Mouse (Mus musculus): ENCODE data around the gene Schip1.
A peak's percentile ranks its signal among the peaks of the same experiment; 100 is the strongest.

Schip1 gene

DNA sequence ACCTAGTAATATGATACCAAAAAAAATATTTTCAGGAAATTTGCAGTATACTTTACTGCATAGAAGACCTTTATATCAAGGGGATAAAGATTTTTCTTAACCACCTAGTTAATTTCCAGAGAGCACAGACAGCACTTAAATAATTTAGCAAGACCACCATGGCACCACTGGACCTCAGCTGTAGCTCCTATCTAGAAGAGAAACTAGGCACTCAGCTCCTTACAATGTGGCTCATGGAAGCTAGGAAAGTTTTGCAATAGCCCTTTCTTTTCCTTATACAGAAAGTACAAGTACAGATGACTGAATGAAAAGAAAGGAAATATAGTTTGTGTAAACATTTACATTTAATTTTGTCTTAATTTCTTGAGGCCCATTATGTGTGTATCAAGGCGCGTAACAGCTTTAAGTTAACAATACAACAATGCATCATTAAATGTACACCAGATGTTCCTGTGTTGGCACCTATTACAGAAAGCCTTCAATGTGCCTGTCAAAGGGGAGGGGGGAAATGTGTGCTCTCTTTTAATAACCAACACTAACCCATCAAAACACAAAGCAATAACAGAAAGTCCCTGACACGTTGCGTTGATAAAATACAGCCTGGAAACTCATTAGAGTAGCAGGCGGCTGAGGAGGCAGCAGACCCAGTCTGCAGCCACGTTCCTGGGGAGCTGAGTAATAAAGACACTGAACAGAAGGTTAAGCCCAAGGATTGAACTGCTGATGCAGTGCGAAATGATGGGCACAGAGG lies 218.4 kb downstream of the Schip1 start:
- no peak for DNase-seq

DNA sequence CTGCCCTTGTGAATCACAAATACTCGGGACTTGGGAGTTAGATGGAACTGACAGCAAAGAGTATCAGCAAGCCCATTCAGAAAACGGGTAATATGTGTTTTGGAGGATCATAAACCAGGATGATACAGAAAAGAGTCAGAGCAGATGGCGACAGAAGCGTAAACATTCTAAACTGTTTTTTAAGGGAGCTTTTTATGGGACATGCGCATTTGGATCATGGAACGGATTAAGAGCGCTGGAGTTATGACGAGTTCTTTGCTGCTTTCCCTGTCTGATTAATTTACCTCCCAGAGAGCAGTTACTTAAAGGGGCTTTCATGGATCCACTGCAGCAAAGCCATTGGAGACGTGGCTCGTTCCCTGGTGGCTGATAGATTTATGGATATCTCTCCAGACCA lies 219.0 kb downstream of the Schip1 start:
- DNase-seq: no peak

DNA sequence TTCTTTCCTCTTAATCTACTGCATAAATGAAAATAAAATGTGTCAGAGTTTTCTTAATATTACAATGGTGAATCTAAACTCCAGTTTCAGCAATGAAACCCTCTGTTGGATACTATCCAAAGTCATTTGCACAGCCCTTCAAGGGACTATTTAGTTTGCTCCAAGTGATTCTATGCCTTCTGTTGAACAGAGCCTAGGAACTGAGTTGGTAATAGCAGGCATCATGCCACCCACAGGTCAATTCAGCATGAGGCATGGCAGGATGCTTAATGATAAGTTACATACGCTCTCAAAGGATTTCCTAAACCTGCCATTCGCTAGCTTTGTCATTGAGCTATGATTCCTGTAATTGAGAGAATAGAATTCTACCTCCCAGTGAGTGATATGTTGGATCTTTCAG lies 219.9 kb downstream of the Schip1 start:
- DNase-seq: no peak

DNA sequence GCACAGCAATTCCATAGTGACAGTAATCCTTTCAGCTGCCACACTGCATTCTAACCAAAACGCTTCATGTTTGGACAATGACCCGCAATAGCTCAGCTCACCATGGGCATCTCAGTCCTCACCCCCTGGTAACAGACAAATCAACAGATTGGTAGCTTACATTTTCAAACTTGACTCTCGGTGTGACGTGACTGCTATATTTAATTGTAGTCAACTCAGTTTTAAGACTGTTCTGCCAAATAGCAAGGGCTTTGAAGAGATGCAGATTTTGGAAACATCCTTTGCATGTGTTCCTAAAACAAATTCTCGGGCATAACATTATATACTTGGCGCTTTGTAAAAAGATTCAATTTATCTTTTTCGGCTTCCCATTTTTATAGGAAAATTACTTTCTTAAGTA lies 232.2 kb downstream of the Schip1 start:
- no peak for DNase-seq

DNA sequence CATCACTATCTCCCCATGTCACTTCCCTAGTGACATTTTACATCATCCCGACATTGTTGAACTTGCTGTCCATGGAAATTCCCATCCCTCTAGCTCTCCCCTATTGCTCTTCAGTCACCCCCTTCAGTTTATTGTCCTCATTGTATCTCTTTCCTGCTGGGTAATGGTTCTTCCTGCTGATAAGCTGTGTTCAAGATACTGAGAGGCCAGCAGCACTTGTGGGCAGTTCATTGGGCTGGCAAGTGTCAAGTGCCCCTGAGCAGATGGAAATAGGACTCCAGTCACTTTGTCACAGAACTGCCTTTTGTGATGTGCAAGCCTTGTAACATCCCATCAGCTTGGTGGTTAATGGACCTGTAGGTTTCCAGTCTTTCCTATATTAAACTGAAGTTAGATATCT lies 241.0 kb downstream of the Schip1 start:
- no peak for DNase-seq

DNA sequence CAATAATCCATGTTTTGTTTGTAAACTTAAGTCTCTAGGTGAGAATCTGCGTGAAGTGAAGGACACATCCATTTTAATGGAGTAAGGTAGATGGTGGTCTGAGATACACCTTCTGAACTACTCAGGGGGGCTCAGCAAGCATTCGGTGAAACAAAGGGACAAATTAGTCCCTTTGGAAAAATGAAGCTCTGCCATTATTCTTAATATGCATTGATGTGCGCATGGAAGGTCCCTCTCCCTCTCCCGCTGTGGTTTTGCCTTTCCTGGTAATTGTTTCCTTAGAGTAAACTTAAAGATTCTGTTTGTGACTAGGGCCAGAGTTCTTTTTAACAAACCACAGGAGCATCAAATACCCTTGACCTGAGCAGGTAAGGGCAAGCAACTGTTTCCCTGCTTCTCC lies 242.1 kb downstream of the Schip1 start:
- DNase-seq: no peak

DNA sequence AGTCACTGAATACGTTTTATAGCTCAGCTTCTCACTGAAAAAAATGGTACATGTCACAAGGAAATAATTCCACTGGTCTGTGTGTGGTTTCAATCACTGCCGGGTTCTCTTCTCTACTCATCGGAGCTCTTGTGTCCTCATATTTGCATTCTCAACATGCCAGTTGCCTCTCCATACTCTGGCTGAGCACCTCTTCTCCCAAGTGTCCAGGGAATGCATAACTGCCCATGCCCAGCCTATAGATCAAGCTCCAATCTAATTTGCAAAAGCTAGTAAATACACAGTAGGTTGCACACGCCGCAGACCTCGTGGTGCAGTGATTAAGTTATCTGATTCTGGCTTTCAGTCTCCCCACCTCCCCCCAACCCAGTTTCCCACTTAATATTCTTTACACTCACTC lies 261.0 kb downstream of the Schip1 start:
- no peak for DNase-seq

DNA sequence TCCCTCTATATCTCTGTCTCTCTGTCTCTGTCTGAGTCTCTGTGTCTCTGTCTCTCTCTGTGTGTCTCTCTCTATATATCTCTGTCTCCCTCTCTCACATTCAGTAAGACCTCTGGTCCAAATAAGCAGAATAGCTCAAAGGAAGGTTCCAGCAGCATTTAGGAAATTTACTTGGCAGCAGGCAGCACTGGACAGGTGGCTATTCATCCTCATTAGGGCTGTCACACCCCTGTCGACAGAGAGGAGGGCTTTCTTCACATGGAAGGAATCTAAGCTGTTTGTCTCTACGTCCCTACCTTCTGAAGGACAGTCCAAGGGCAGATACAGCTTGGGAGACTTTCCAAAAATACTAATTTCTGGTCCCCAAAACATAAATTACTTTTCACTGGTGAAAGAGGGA lies 267.9 kb downstream of the Schip1 start:
- DNase-seq: no peak

DNA sequence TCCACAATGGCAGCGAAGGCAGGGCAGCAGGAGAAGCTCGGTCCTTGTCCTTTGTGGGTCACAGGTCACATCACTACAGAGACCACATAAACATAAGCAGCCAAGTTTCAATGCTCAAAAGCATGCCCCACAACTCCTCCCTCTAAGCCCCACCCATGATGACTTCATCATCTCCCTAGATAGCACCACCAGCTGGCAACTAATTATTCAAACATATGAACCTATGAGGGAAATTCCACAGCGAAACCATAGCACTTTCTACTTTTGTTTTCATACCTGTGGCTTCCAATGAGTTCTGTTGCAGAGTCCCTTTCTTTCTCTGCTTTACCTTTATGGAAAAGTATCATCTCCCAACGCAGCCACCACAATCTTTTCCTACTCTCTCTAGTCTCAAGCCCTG lies 270.9 kb downstream of the Schip1 start:
- DNase-seq: no peak

DNA sequence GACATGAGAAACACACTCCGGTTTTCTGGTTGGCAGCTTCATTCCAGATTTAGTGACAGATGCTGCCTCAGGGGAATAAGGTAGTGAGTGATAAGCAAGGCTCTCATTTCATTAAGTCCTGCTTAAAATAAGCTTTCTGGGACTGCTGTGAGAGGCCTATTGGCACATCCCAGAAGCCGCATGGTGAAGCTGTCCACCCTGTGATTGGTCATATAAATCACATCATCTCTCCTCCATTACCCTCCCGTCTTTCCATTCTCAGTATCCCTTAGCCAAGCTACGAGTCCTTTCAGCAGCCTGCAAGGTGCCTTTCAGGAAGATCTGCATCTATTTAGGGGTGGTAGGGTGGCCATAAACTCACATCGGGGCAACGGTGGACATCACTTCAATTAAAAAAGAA lies 286.0 kb downstream of the Schip1 start:
- no peak for DNase-seq

DNA sequence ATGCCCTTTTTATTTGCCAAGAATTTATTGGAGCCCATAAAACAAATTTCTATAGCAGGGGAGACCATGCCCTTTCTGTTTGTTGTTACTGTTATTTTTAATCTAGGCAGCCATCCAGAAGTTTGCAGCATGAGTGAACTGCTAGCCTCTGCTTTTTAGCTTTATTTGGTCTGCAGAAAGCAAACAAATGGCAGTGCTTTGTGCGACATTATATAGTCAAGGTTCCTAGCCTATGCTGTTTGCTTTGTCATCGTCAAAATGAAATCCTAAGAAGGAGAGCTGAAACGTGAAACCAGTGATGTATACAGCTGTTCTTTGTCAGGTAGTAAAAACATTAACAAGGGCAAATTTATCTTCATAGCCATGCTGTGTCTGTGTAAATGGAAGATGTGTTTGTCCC lies 286.9 kb downstream of the Schip1 start:
- DNase-seq: no peak

DNA sequence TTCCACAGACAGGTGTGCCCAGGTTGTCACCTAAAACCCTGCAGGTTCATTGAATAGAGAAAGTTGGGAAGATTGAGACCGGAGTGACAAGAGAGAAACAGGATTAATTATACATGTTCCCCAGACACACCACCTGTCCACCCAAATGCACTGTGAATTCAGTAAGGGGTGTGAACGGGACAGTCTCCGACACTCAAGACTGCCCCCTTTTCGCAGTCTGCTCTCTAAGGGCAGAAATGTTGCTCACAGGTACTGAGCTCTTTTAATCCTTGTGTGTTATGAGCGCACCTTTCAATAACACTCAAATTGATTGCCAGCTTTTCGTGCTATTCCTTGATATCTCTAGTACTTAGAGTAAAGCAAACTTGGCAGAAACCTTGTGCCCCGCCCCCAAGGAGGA lies 288.4 kb downstream of the Schip1 start:
- no peak for DNase-seq

DNA sequence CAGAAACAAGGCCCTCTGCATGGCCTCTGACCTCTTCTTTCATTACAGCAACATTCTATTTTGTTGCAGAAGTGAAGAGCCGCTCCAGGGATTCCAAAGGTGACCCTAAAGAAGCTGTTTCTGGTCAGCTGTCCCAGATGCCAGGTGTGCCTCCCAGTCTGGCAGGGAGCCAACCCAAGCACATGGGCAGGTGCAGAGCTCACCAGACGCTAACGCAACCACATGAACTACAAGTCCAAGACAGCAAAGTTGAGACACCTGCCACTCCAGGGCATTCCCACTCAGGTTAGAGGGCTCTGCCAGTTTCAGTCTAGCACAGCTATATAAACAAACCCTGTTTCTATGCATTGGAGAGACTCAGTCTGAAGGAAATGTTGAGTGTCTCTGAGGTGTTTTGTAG lies 288.9 kb downstream of the Schip1 start:
- DNase-seq: peak; percentile 32

DNA sequence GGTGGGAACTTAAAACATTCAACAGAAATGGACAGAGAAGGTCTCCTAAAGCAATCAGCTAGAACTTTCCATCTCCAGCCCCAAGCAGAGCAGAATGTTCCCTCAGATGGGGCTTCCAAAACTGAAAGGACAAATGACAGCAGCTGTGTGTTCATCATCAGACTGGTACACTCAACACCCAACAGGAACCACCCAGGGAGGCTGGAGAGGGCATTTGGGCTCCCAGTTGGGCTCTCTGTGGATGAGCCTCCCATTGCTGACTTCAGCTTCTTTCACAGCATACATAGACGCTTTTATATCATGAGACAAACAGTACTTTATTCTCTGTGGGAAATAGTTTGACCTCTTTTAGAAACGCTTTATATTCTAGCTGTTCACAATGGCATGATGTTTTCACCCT lies 291.9 kb downstream of the Schip1 start:
- DNase-seq: no peak

DNA sequence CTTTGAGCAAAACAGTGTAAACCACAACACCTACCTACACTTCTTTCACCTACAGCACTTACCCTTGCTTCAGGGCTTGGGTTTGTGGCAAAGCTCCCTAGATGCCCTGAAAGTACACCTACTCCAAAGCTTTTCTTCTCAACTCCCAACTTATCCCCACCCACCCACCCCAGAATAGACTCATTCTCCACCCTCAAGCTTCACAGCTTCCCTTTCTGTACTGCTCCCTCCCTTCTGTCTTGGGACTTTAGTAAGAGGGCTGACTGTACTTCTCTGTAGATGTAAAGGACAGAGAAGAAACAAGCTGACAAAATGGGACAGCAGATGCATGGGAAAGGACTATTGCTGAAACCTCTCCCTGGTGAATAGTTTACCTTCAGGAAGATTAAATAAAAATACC lies 303.4 kb downstream of the Schip1 start:
- no peak for DNase-seq

DNA sequence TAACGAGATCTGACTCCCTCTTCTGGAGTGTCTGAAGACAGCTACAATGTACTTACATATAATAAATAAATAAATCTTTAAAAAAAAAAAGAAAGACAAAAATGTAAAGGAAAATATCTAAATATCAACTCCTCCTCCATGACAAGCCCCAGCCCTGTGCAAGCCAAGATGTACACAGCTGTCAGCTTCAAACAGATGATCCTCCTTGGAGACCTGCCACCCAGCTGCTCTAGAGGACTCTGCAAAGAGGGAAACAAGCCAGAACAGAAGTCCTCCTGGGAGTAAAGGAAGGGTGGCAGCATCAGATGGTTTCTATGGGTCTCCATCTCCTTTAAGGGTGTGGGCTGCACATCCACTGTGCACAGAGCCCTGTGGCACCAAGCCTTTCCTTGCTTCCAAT lies 308.3 kb downstream of the Schip1 start:
- DNase-seq: no peak

DNA sequence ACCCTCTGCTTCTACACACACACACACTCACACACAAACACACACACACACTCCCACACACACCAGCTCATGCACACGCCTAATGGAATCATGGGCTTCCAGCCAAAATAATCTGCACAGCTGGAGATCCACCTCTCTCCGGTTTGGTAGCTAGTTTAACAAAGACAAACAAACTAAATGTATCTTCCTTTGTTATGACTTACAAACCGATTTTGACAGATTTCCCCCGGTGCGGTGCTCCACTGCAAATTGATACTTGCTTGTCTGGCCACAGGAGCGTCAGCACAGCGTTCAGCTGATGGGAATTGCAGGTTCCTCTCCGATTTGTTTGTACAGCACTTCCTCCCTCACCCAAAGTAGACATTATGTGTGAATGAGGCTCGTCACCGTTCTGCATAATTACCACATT lies 310.5 kb downstream of the Schip1 start:
- DNase-seq: no peak

DNA sequence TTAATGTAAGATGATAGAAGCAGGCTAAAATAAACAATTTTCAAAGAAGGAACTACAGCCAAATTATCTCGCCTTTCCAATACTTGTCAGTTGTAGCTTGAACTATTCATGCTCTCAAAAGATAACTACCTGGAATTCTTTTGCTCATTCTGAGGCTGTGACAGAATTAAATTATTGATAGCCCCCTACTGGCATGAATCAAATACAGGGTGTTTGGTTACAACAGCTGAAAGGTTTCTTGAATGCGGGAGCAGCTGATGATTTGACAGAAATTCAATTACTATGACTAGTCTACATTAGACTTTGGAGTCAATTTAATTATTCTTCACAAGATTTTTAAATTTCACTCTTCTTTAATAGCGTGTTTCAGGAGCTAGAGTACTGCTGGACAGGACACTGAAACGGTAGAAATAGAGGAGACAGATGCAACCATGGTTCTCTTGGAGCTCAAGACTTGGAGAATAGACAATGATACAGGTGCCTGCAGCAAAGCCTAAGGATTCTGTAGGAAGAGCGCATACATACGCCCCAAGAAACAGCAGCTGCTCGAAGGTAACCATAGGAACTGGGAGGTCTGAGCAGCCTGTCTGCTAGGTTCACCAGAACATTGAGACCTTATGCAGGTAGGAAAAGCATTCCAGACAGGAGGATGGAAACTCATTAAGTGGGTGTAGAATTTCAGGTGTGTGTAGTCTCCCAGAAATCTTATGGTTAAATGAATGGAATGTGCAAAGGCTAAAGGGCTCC lies 313.0 kb downstream of the Schip1 start:
- no peak for DNase-seq

DNA sequence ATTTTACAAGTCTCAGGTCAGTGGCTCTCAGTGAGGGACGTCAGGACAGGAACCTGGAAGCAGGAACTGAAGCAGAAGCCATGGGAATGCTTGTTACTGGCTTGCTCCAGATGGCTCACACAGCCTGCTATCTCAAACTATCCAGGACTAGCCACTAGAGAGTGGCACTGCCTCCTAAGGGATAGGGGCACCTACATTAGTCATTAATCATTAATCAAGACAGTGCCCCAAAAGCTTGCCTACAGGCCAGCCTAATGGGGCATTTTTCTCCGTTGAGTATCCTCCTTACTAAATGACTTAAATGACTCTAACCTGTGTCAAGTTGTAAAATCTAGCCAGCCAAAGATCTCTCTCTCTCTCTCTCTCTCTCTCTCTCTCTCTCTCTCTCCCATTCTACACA lies 314.2 kb downstream of the Schip1 start:
- peak; percentile 11 for DNase-seq

DNA sequence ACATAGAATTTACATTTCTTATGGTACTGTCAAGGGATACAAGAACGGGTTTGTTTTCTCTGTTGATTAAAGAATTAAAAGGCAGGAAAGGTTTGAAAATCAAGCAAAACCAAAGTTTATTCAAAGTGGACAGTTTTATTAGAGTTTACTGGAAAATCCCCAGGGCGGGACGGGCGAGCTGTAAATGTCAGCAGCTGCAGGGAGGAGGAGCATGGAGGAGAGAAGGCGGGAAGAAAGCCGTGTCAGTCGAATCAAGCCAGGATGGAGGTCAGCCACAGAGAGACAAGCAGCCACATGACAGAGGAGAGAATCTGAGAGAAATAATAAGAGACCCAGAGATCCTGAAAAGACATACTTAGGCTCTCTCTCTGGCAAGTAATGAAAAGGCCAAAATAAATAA lies 314.6 kb downstream of the Schip1 start:
- peak; percentile 21 for DNase-seq

DNA sequence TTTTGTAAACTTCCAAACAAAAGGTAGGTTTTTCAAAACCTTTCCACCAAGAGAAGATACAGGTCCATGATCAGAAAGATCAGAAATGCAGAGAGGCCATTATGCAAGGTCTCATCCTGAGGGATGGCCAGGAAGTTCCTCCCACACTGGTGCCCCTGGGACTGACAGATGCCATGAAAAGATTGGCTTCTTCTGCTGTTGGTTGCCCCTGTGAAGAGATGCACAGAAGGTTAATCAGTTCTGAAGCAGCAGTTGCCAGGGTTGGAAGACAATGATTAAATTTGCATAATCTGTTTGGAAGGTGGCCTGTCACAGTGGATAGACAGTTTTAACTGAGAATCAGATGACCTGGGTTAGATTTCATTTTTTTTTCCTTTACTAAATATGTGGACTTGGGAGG lies 319.1 kb downstream of the Schip1 start:
- peak; percentile 28 for DNase-seq

DNA sequence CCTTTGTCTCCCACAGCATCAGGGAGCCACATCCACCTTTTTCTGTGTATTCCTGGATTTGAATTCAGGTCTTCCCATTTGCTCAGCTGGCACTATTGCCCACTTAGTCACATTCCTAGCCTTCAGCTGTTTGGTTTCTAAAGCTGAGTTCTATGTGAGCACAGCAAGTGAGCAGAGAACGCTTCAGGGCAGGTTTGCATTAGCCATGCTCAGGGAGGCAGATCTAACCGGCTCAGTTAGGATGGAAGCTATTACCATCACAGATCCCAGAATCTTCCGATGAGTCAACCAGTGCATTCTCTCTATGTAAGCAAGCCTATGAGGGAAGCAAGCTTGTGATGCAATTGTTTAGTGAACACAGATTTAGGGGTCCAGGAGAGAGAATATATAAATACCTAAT lies 320.9 kb downstream of the Schip1 start:
- no peak for DNase-seq

DNA sequence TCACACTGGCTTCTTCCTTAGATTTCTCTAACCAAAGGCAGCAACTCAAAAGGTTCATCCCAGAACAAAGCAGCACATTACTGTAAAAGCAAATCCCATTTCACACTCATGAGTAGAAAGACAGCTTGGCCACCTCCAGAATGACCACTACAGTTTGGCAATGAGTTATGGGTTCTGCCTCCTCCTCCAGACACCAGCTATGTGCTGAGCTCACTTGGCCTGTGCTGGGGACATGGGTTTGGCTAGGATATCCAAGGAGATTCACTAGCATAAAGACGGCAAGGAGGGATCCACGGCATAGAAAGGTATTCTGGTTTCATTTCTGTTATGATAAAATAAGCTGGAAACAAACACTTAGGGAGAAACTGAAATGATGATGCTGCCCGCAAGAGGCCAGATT lies 323.4 kb downstream of the Schip1 start:
- DNase-seq: no peak

DNA sequence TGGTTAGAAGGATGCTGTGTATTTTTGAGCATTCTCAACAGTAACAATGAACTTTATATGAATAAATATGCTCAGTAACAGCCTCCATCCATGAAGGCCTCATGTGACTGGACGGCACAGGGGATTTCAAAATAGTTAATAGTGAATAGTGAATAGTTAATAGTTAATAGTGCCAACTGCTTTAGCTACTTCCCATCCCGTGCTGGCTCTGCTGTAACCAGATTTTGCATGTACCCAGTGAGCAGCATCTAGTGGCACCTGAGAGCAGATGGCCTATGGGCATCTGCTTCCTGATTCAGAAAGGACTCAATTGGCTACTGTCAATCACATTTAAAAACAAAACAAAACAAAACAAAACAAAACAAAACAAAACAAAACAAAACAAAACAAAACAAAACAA lies 329.0 kb downstream of the Schip1 start:
- DNase-seq: peak; percentile 44

DNA sequence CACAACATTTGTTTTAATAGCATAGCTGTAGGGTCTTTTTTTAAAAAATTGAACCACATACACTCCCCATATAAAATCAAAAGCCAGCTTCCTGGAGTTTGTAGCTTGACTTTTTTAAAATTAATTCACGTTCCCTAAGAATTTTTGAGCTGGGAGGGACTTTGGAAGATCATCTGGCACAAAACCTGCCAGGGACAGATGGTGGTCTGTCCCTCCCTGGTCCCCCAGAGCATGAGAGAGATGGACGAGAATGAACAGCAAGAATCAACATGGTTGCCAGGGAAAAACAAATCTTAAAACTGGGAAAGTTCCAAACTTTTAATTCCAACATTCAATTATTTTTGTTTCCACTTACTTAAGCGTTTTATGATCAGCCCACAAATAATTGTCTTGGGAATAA lies 334.1 kb downstream of the Schip1 start:
- no peak for DNase-seq

Data from kidney, adult 9 months (tissue).